Mouse (Mus musculus) natural killer cell, adult 2 months (primary cell): ENCODE results near the gene Gm21764.
"Not testable (repeated sequence)": the region's sequence is repeated elsewhere in the genome, so short reads cannot be mapped to it uniquely, and the experiment has no call there.

ENCODE experiments used
- DNase-seq, 2 experiments: peaks; one replicate each; pipeline ENCODE4 v3.0.0; 2022; ENCODE audit warnings: low spot score in 2 of 2

The Gm21764 gene

DNA sequence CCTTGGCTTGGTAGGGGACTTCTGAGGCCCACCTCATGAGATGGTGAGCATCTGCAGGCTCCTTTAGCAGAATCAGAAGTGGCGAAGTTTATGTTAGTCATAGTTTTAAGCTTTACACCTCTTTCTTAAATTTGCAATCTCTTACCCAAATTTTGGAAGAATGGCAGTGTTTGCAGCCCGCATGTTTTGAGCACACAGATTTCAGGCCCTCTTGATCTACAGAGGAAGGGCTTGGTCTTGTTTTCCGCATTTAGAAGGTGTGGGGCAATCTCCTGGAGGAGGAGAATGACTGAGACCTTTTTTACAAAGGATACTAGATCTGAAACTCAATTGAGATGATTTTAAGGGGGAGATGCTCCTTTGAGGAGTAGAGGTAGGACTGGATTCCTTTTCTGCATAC is at the start of gene Gm21764:
Gm21764 (minus strand) TSS at position 101 of the 400 bp plus-strand sequence.
- not testable (repeated sequence) for DNase-seq

DNA sequence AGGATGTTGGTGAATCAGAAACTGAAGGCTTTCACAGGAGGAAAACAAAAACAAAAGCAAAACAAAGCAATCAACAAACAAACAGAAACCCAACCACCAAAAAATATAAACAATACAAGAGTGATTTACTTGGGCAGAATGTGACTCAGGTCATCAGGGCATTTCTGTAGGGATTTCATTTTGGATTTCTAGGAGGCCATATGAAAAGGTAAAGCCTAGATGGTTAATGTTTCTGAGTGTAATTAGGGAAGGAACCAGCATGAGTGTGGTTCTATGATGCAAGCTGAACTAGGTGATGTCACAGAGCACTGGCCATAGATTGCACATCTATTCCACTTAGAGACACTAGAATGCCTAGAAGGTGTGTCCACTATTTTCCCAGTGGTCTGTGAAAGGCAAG is 27.2 kb upstream of the Gm21764 start, which contains the start of gene Ssty1:
Ssty1 (plus strand) TSS at position 301 of the 400 bp plus-strand sequence.
- DNase-seq, result not testable (repeated sequence)
